Mouse (Mus musculus) urinary bladder, postnatal 36 days (tissue): ENCODE data around the gene Zfp692.

Experiments
- DNase-seq, 2 experiments: peaks; one replicate each; pipeline ENCODE4 v3.0.0; 2022; ENCODE audit warnings: low spot score in 2 of 2, mixed read lengths in 1 of 2

Gene Zfp692

DNA sequence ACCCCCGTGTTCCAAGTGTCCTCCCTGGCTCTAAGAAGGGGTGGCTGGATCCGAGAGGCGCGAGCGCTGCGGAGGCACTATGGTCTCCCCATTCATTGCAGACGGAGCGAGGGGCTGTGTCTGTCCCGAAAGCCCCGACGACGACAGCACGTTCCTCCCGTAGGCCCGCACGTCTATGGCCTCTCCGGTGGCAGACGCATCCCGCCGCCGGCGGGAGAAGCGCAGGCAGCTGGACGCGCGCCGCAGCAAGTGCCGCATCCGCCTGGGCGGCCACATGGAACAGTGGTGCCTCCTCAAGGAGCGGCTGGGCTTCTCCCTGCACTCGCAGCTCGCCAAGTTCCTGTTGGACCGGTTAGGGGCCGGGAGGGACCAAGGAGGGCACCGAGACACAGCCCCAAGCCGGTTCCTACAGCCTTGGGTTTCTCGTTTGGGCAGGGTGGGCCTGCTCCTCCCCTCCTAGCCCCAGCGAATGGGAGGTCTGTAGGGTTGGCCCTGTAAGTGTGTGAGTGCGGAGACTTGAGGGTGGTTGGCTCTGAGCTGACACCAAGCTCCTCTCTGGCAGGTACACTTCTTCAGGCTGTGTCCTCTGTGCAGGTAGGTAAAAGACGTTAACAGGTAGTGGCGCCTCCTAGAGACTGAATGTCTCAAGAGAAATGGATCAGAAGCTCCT lies 677 bp downstream of the Zfp692 start:
- peak; percentile 80 for DNase-seq

- DNase-seq, result no peak
These were observed 1.8 kb downstream of the Zfp692 start for GRCm38 (mm10) chr11:58308661-58309060.

GRCm38 (mm10) chr11:58314069-58314468 lies 7.2 kb downstream of the Zfp692 start:
- no peak for DNase-seq

DNA sequence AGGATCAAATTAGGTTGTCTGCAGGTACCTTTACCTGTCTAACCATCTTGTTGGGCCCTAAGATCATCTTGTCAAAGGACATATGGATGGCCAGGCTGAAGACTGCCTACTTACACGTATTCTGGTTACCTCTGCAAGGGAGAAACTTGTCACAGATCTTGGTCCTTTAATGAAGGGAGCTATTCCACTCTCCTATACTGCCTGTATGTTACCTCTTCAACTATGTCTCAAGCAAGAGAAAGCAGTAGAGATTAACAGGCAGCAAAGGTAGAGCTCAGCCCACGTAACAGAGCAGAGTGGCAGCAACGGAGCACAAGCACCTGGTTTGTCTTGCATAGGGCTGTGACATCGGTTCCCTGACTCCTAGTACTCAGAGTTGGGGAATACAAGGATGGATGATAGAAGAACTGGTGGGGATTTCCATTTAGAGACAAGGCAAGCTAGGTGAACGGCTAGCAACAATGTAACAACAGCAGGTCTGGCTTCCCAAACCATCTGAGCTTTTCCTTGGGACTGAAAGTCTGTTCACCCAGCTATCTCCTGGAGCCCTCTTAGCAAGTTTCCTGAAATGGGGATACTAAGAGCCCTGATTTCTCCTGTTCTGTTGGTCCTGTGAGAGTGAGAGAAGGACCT lies 8.8 kb downstream of the Zfp692 start:
- DNase-seq, result no peak

DNA sequence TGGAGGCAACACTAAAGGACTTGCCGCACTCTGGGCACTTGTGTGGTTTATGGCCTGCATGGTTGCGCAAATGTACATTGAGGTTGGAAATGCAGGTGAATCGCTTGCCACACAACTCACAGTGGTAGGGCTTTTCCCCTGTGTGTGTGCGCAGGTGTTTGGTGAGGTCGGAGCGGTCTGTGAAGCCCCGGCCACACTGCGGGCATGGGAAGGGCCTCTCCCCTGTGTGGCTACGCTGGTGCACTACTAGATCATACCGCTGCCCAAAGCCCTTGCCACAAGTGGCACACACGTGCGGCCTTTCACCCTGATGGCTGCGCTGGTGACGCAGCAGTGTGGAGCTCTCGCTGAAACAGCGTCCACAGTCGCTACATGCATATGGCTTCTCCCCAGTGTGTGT lies 9.5 kb downstream of the Zfp692 start:
- DNase-seq, result no peak

GRCm38 (mm10) chr11:58316768-58317390 lies 10.0 kb downstream of the Zfp692 start:
- no peak for DNase-seq

- DNase-seq, result peak; percentile 96 to 97
These were observed 16.1 kb downstream of the Zfp692 start for GRCm38 (mm10) chr11:58322824-58323569.

GRCm38 (mm10) chr11:58323570-58324340 lies 16.9 kb downstream of the Zfp692 start:
- DNase-seq, result no peak

DNA sequence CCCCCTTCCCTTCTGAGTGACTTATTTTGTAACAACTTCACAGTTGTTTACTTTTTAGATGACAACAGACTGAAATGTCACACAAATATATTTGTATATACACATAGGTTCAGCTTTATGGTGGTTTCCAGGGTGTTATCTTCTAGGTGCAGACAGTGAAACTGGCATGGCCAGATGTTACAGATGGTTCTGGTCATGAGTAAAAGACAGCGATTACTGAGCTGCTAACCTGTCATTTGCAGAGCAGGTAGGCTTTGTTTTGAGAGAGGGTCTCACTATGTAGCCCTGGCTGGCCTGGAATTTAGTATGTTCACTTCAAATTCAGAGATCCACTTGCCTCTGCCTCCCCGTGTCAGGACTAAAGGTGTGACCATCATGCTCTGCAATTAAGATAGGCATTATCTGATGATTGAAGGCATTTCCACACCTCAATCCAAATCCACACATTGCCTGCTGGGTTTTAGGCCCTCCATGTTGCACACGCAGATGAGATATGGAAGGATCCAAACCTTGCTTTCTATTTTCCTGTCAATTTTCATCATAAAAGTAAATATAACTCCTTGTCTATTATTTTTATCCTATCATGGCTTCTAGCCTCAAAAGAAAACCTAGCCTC lies 17.9 kb downstream of the Zfp692 start:
- no peak for DNase-seq

GRCm38 (mm10) chr11:58326781-58327180 lies 19.9 kb downstream of the Zfp692 start:
- no peak for DNase-seq

- no peak for DNase-seq
These were observed 23.0 kb downstream of the Zfp692 start for GRCm38 (mm10) chr11:58329906-58330275.

- peak; percentile 85 to 88 for DNase-seq
These were observed 23.6 kb downstream of the Zfp692 start, which contains the start of the genes Zfp672 and Sh3bp5l for GRCm38 (mm10) chr11:58330276-58331148. Zfp672 (minus strand) TSS chr11:58330339. Sh3bp5l (plus strand) TSS chr11:58330724.

DNA sequence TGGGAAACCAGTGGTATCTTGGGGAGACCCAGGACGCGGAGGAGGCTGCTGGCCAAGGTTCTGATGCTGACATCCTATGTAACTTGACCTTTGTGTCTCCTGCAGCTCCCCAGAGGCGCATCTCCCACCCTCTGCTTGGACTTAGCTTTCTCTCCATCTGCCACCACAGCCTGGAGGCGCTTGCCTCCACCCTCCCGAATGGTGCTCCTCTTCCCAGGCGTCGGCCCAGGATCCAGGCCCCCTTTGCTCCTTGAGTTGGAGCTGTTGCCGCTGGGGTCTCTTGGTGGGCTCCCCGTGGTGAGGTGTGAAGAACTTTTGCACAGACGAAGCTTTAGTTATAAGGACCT lies 24.3 kb downstream of the Zfp692 start:
- DNase-seq, result no peak

GRCm38 (mm10) chr11:58331546-58331945 lies 24.7 kb downstream of the Zfp692 start:
- no peak for DNase-seq

DNA sequence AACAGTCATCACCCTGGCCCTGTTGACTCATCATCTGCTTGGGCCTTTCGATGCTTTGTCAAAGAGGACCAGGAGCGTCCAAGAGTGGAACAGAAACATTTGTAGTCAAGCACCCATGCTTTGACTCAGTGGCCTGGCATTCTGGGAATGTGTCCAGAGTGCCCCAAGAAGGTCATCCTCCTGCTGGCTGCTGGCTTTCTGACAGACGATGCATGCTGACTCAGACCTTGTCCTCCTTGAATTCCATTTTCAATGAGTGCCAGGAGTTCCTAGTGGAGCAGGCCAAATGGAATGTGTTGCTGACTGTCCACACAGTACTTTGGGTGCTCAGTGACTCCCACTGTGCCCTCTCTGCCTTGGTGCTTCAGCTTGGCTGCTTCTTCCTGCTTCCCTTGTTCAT lies 27.9 kb downstream of the Zfp692 start:
- DNase-seq, result no peak

- DNase-seq, result peak in 1 of 2 experiments; percentile 17
These were observed 39.9 kb downstream of the Zfp692 start for GRCm38 (mm10) chr11:58346745-58347144.

- DNase-seq, result no peak
These were observed 43.8 kb downstream of the Zfp692 start for GRCm38 (mm10) chr11:58350628-58351027.

DNA sequence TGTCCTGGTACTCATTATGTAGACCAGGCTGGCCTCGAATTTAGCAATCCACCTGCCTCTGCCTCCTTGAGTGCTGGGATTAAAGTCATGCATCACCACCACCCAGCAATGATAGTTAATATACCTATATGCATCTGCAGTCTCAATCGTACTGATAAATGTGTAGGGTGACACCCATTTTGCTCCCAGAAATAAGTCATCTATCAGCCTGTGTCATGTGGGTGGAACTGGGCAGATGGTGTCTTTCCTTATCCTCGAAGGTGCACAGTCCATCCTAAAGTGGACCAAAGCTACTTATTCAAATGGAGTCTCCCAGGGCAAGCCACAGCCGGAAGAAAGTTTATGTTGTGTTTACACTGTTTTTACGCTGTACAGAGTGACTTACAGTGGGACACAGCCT lies 44.3 kb downstream of the Zfp692 start:
- no peak for DNase-seq

GRCm38 (mm10) chr11:58352681-58353548 lies 46.0 kb downstream of the Zfp692 start:
- no peak for DNase-seq
